Mouse (Mus musculus): Measurements from ENCODE around the gene Mid1. TPM values are rescaled to one million over a fixed set of nuclear protein-coding genes. Genes with fewer than 3 reads are reported as not detected.

Mid1 gene
- 1.5 and 1.9 TPM in 2 replicates for polyA plus RNA-seq (2015; fragmentation: Nextera tagmentation; extraction: Ambion mirVana)

GRCm38 (mm10) chrX:169685131-169685530 is at the start of gene Mid1:
TSS of gene Mid1 (plus strand) at chrX:169685199.
- TF ChIP-seq EP300 (optimal IDR thresholded peaks at IDR 0.05) (no peak), CTCF (IDR thresholded peaks at IDR 0.05; ENCODE audit: low read depth) (no peak)
- peak; percentile 36 for DNase-seq (ENCODE audit: low spot score)
- Histone ChIP-seq H3K36me3 (ENCODE audit: control insufficient read depth, insufficient read depth, low read length) (no peaks in the 10 kb centered on the region), H3K4me2 (replicated peaks; ENCODE audit: low read depth) (peak within 1 kb of the TSS; percentile 48), H3K4me1 (replicated peaks; ENCODE audit: control insufficient read depth, insufficient read depth) (no peaks in the 10 kb centered on the region), H3K4me3 (ENCODE audit: low read depth, low read length) (peak within 1 kb of the TSS; percentile 37), H3K27me3 (ENCODE audit: control insufficient read depth, insufficient read depth, low read length) (no peaks in the 10 kb centered on the region), H3K9me3 (ENCODE audit: control insufficient read depth, low read length) (no peaks in the 10 kb centered on the region), H3K27ac (replicated peaks) (0 out of 2 replicates have a peak within 1 kb of the TSS, but pooled peaks have one; percentile 24), H3K9ac (ENCODE audit: low read length) (0 out of 2 replicates have a peak within 1 kb of the TSS, but pooled peaks have one; percentile 31)
- WGBS: 10% methylated on average over 10 of the region's 10 CpGs
- peak; percentile 78; the same call in 1 of the 2 replicates for ATAC-seq (ENCODE audit: low FRiP score, low TSS enrichment)

- Histone ChIP-seq H3K4me1 (replicated peaks; ENCODE audit: control insufficient read depth, insufficient read depth) (no peaks in the 10 kb centered on the region), H3K4me2 (replicated peaks; ENCODE audit: low read depth) (no peak overlapping the region), H3K36me3 (ENCODE audit: control insufficient read depth, insufficient read depth, low read length) (no peaks in the 10 kb centered on the region), H3K9me3 (ENCODE audit: control insufficient read depth, low read length) (no peaks in the 10 kb centered on the region), H3K9ac (ENCODE audit: low read length) (no peak overlapping the region), H3K27me3 (ENCODE audit: control insufficient read depth, insufficient read depth, low read length) (no peaks in the 10 kb centered on the region), H3K27ac (replicated peaks) (no peak overlapping the region), H3K4me3 (ENCODE audit: low read depth, low read length) (no peak overlapping the region)
- no peak for TF ChIP-seq CTCF (IDR thresholded peaks at IDR 0.05; ENCODE audit: low read depth)
- TF ChIP-seq EP300 (optimal IDR thresholded peaks at IDR 0.05): no peak
- no peak for DNase-seq (ENCODE audit: low spot score)
- no peak for ATAC-seq (ENCODE audit: low FRiP score, low TSS enrichment)
Observed at GRCm38 (mm10) chrX:169673056-169673455, 11.9 kb upstream of the Mid1 start.

- no peak for DNase-seq (ENCODE audit: low spot score)
- no peaks in the 10 kb centered on the region for H3K27me3 ChIP-seq (ENCODE audit: control insufficient read depth, insufficient read depth, low read length)
- no peak for ATAC-seq (ENCODE audit: low FRiP score, low TSS enrichment)
Observed at GRCm38 (mm10) chrX:169676313-169676712, 8.7 kb upstream of the Mid1 start.

GRCm38 (mm10) chrX:169685731-169686130 is 732 bp downstream of the Mid1 start:
- no peak for ATAC-seq (ENCODE audit: low FRiP score, low TSS enrichment)
- 13% methylated on average over 8 of the region's 8 CpGs for WGBS
- H3K27ac ChIP-seq (replicated peaks): no peak overlapping the region
- TF ChIP-seq EP300 (optimal IDR thresholded peaks at IDR 0.05): no peak
- no peak for TF ChIP-seq CTCF (IDR thresholded peaks at IDR 0.05; ENCODE audit: low read depth)
- peak overlapping the region; percentile 37 for H3K4me3 ChIP-seq (ENCODE audit: low read depth, low read length)
- H3K9ac ChIP-seq (ENCODE audit: low read length): no peak overlapping the region
- no peaks in the 10 kb centered on the region for H3K4me1 ChIP-seq (replicated peaks; ENCODE audit: control insufficient read depth, insufficient read depth)
- no peaks in the 10 kb centered on the region for H3K27me3 ChIP-seq (ENCODE audit: control insufficient read depth, insufficient read depth, low read length)
- H3K36me3 ChIP-seq (ENCODE audit: control insufficient read depth, insufficient read depth, low read length): no peaks in the 10 kb centered on the region
- no peaks in the 10 kb centered on the region for H3K9me3 ChIP-seq (ENCODE audit: control insufficient read depth, low read length)
- no peak for DNase-seq (ENCODE audit: low spot score)
- peak overlapping the region; percentile 48 for H3K4me2 ChIP-seq (replicated peaks; ENCODE audit: low read depth)

More at GRCm38 (mm10) chrX:169676313-169676712, 8.7 kb upstream of the Mid1 start:
- no peak overlapping the region for H3K4me3 ChIP-seq (ENCODE audit: low read depth, low read length)
- no peak for TF ChIP-seq CTCF (IDR thresholded peaks at IDR 0.05; ENCODE audit: low read depth)
- H3K4me1 ChIP-seq (replicated peaks; ENCODE audit: control insufficient read depth, insufficient read depth): no peaks in the 10 kb centered on the region
- no peak overlapping the region for H3K4me2 ChIP-seq (replicated peaks; ENCODE audit: low read depth)
- H3K27ac ChIP-seq (replicated peaks): no peak overlapping the region
- no peaks in the 10 kb centered on the region for H3K9me3 ChIP-seq (ENCODE audit: control insufficient read depth, low read length)
- no peaks in the 10 kb centered on the region for H3K36me3 ChIP-seq (ENCODE audit: control insufficient read depth, insufficient read depth, low read length)
- 33% methylated on average over 4 of the region's 4 CpGs for WGBS
- H3K9ac ChIP-seq (ENCODE audit: low read length): no peak overlapping the region

DNA sequence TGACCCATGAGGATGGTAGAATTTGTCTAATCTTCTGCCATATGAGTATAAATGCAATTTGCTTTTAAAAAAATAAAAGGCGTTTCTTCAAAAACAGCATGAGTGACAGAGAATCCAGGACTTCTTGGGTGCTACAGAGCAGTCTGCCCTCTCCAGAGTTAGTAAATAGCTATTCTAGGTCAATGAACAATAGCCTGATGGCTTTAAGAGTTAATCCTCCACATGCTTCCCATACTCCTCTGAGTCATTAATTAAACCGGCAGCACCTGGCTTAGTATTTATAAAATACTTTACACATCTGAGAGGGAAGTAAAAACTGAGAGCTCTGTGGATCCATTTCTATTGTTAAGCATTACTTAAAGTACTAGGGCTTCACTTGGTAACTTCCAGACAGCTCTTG is 6.2 kb downstream of the Mid1 start:
- WGBS: 35% methylated on average over 2 of the region's 2 CpGs
- no peak for DNase-seq (ENCODE audit: low spot score)
- Histone ChIP-seq H3K36me3 (ENCODE audit: control insufficient read depth, insufficient read depth, low read length) (no peaks in the 10 kb centered on the region), H3K4me3 (ENCODE audit: low read depth, low read length) (no peak overlapping the region), H3K4me2 (replicated peaks; ENCODE audit: low read depth) (no peak overlapping the region), H3K27ac (replicated peaks) (no peak overlapping the region), H3K4me1 (replicated peaks; ENCODE audit: control insufficient read depth, insufficient read depth) (no peaks in the 10 kb centered on the region), H3K9ac (ENCODE audit: low read length) (no peak overlapping the region), H3K9me3 (ENCODE audit: control insufficient read depth, low read length) (no peaks in the 10 kb centered on the region), H3K27me3 (ENCODE audit: control insufficient read depth, insufficient read depth, low read length) (no peaks in the 10 kb centered on the region)
- TF ChIP-seq EP300 (optimal IDR thresholded peaks at IDR 0.05): no peak
- TF ChIP-seq CTCF (IDR thresholded peaks at IDR 0.05; ENCODE audit: low read depth): no peak
- no peak for ATAC-seq (ENCODE audit: low FRiP score, low TSS enrichment)

DNA sequence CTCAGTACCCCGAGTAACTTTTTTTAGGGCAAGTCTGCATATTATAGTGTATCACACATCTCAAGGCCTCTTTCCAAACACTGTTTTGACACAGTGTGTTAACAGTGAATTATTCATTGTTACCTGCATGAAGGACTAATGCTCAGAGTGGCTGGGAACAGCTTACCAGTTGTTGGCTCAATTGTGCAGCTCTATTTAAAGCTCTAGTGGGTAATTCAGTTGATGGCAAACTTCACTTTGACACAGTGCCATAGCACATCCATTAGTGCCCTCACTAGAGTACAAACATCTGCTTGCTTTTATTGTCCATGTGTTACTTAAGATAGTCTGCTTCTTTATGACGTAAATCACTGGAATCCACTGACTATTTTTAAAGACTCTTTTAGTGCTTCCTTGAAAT is 6.7 kb downstream of the Mid1 start:
- H3K4me2 ChIP-seq (replicated peaks; ENCODE audit: low read depth): no peak overlapping the region
- no peak overlapping the region for H3K27ac ChIP-seq (replicated peaks)
- H3K9ac ChIP-seq (ENCODE audit: low read length): no peak overlapping the region
- H3K36me3 ChIP-seq (ENCODE audit: control insufficient read depth, insufficient read depth, low read length): no peaks in the 10 kb centered on the region
- no peaks in the 10 kb centered on the region for H3K4me1 ChIP-seq (replicated peaks; ENCODE audit: control insufficient read depth, insufficient read depth)
- no peak for TF ChIP-seq CTCF (IDR thresholded peaks at IDR 0.05; ENCODE audit: low read depth)
- TF ChIP-seq EP300 (optimal IDR thresholded peaks at IDR 0.05): no peak
- ATAC-seq (ENCODE audit: low FRiP score, low TSS enrichment): no peak
- WGBS: 49% methylated on average over 2 of the region's 2 CpGs
- no peak for DNase-seq (ENCODE audit: low spot score)
- no peaks in the 10 kb centered on the region for H3K27me3 ChIP-seq (ENCODE audit: control insufficient read depth, insufficient read depth, low read length)
- H3K4me3 ChIP-seq (ENCODE audit: low read depth, low read length): no peak overlapping the region
- no peaks in the 10 kb centered on the region for H3K9me3 ChIP-seq (ENCODE audit: control insufficient read depth, low read length)

All from stomach, postnatal 0 days (tissue).